Mouse (Mus musculus): ENCODE measurements around the gene Ebf1.

- TF ChIP-seq CTCF (IDR thresholded peaks at IDR 0.05; ENCODE audit: insufficient read depth, low read depth, low read length) (no peak), POLR2A (IDR thresholded peaks at IDR 0.05; ENCODE audit: insufficient read depth, low read depth, low read length) (no peak)
Measured at GRCm38 (mm10) chr11:44913806-44914205, 296.7 kb downstream of the Ebf1 start.

Measured in olfactory bulb, adult 2 months (tissue).